Mouse (Mus musculus): ENCODE data around the gene Thbs3.
A peak's percentile ranks its signal among the peaks of the same experiment; 100 is the strongest.
"Not testable (repeated sequence)": the region's sequence is repeated elsewhere in the genome, so short reads cannot be mapped to it uniquely, and the experiment has no call there.

Gene Thbs3

DNA sequence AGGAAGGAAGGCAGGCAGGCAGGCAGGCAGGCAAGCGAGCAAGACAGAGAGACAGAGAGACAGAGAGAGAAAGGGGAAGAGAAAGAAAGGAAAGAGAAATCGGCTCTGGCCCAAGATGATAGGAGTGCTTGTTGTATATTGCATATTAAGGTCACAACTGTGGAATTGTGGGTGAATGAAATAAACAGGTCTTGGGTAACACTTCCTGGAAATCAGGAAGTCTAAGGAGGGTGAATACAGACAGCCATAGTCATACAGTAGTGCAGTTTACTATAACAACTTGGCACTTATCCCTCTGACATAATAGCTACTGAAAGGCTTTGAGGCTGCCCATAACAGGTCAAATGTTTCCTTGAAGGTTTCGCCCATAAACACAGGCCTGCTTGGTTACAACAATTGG is 15.1 kb upstream of the Thbs3 start:
- no peak for DNase-seq

DNA sequence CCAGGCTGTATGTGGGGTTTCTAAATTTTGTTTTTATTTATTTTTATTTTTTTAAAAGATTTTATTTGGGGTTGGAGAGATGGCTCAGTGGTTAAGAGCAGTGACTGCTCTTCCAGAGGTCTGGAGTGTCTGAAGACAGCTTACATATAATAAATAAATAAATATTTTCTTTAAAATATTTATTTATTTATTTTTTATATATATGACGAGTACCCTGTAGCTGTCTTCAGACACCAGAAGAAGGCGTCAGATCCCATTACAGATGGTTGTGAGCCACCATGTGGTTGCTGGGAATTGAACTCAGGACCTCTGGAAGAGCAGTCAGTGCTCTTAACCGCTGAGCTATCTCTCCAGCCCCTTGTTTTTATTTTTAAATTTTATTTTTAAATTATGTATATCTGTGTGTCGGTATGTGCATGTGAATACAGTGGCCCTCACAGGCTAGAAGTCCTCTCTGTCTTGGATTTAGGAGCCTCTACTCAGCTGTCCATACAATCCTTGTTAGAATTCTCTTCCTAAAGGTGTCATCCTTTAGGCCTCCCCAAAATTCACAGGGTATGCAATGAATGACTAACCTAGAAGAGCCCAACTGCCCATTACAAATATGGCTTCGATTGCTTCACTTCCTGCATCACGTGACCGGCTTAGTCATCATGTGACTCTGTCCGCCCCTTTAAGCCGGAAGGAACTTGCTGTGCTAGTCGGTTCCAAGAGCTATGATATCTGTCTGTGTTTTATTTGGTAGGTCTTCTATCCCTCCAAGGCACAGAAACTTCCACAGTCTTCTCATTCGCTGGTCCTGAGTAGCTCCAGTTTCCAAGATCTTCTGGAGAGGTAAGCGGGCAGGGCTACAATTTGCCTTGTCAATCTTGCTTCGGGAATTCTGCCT is 12.5 kb upstream of the Thbs3 start, which contains the start of gene Gba:
Gene Gba (plus strand): TSS at position 676 of the 889 bp plus-strand sequence.
- peak; percentile 82 to 88 for DNase-seq

DNA sequence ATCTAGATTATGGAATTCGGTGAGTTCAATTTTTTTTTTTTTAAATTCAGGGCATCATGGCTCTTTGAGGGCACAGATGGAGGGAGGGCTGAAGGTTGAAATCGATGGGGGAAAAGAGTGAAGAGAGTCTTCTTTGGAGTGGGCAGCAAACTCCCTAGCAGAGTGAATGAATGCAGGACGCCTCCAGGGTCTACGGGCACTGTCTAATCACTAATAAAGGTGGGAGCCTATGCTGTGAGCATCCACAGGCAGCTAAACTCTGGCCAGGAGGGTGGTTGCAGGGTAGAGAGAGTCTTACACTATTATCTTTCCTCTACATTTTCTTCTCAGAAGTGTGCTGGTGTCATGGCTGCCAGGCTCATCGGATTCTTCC is 11.9 kb upstream of the Thbs3 start:
- no peak for DNase-seq

DNA sequence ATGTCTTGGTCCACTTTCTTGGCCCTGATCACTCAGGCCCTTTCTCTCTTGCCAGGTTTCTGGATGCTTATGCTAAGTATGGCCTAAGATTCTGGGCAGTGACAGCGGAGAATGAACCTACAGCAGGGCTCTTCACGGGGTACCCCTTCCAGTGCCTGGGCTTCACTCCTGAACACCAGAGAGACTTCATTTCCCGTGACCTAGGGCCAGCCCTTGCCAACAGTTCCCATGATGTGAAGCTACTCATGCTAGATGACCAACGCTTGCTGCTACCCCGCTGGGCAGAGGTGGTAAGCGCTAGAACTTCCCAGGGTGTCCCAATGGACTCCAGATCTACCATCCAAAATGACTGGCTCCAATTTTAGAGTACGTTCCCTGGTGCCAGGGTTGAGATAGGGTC is 8.9 kb upstream of the Thbs3 start:
- DNase-seq = no peak

DNA sequence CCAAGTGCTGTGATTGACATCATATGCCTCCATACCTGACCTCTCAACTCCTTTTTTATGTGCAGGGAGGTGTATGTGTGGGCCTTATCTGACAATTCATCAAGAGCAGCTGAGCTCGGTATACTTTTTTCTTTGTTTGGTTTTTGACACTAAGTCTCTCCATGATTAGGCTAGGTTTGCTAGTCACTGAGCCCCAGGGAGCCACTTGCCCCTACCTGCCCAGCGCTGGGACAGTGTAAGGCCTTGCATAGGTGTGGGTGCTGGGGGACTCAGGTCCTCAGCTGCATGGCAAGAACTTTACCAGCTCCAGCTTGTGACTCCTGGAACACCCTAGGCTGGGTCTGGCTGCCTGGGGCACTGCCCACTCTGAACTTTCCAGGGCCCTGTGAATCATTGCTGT is 8.3 kb upstream of the Thbs3 start:
- DNase-seq = no peak

DNA sequence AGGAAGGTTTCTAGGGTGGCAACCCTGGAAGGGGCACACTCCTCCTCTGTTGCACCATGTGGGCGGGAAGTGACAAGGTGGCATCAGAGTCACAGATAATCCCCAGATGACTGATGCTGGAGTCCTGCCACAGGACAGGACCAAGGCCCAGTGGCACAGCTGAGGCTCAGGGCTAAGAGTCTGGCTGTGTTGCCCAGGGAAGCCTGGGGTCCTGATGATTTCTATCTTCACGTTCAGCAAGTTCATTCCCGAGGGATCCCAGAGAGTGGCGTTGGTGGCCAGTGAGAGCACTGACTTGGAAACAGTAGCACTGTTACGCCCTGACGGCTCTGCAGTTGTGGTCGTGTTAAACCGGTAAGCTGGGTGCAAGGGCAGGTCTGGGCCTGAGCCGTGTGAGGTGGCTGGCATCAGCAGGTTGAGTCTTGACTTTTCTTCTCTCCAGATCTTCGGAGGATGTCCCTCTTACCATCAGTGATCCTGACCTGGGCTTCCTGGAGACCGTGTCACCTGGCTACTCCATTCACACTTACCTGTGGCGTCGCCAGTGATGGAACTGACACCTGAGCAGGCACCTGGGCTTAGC is 6.8 kb upstream of the Thbs3 start:
- no peak for DNase-seq

DNA sequence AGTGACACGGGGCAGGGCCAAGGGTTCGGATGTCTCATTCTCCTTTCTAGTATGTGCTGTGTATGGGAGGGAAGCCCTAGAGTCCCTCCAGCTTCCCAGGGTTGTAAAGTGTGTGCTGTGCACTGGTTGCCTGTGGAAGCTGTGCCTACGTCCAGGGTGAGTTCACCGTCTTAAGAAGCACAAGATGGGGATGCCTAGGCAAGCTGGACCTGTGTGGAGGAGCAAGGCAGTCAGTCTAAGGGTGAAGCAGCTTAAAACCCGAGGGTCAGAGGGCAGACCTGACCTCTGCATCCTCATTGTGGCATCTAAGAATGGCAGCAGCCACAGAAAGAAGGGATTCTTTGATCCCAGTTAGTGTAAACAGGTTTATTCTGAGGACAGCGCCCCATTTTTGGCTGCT is 6.2 kb upstream of the Thbs3 start:
- DNase-seq = no peak

DNA sequence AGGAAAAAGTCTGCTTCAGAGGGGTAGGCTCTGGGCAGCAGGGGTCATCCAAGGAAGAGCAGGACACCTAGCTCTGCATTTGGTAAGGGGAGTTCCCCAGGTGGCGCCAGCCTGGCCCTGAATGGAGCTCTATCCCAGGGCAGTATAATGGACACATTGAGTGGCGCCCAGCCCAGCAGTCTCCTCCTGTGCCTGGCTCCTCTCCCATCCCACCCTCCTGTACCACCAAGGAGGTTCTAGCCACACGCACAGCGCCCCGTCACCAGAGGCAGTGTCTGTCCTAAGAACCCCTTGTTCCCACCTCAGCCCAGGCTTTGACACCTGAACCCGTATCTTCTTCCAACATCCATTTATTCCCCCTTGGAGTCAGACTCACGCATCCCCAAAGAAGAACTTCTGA is 5.2 kb upstream of the Thbs3 start:
- no peak for DNase-seq

DNA sequence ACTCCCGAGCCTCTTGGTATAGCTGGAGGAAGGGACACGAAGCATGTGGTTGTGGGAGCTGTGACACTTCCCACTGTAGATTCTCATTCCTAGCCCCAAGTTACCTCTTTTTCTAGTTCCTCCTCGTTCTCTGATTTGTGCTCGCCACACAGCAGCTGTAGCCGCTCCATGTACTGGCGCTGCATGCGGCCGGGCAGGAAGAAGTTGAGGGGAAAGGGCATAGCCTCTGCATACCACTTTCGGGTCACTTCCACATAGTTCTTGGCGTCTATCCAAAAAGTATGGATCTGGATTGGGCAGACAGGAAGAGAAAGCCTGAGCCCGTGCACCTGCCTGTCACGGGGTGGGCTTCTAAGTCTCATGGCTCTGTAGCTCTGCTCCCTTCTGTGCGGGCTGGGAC is 4.8 kb upstream of the Thbs3 start:
- DNase-seq = no peak

DNA sequence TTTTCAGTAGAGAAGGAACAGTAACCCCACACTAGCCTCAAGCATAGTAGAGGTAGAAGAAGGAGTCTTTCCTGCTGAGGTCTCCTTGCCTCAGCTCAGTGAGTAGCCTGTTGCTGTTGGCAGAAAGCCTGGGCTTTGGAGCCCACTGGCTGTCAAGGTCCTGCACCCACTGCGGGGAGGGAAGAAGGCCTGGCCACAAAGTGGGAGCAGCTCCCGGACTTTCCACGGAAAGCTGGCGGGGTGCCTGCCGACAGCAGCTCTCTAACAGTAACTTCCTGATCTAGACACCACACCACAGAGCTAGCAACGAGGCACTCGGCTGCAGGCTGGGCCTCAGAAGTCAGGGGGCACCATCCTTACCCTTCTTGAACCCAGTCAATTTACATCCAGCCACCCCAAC is 4.2 kb upstream of the Thbs3 start:
- DNase-seq = peak in 1 of 2 experiments; percentile 41

DNA sequence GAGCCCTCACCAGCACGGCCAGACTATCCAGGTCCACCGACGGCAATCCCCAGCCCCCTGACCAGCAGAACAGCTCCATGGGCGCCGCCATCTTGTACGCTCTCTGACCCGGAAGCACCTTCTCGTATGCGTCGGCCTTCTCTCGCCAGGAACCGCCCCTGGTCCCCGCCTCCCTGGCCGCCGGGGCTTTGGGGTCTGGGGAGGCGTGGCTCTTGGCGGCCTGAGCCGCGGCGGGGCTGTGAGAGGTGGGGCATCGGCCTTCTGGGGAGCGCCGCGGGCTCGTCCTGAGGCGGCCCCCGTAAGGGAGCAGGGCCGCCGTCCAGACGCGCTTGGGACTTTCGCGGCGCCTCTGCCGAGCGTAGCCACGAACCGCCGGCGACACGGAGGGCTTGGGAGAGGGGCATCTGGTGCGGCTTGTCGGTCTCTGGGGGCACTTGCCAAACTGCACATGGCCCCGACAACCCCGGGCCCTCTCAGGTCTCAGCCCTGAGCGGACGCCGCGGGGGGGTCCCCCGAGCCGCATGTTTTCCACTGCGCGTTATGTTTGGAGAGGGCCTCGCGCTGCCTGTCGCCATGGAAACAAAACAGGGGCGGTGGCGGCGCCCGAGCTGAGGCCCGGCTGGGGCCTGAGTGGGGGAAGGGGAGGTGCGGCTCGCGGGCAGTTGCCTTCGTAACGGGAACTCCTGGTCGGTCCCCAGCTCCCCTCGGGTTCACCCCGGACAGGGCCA is 1.0 kb upstream of the Thbs3 start:
- DNase-seq = peak; percentile 90 to 91

DNA sequence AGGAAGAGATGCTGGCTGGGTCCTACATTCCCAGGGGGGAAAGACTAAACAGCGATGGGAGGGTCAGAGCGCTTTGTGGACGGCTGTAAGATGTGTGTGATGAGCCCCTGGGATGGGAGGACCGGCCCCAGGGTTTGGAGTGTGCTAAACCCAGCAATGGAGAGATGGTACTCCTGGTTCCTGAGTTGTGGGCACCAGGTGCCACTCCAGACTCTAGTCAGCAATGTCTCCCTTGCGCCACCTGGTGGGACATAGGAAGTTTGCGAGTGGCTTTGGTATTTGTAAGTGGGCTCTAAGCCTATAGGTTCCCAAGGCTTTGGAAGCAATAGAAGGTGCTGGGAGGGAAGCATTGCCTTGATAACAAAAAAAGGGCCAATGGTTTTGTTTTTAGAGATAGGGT is 873 bp downstream of the Thbs3 start:
- DNase-seq = peak; percentile 74 to 88

DNA sequence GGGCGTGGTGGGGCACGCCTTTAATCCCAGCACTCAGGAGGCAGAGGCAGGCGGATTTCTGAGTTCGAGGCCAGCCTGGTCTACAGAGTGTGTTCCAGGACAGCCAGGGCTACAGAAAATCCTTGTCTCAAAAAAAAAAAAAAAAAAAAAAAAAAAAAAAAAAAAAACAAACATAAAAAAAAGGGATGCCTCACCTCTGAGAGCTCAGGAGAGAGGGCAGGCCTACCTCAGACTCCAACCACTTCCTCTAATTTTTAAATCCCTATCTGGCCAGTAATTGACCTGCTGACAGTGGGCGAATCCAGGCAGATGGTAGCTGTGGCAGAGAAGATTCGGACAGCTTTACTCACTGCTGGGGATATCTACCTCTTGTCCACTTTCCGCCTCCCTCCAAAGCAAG is 1.4 kb downstream of the Thbs3 start:
- DNase-seq = not testable (repeated sequence)

DNA sequence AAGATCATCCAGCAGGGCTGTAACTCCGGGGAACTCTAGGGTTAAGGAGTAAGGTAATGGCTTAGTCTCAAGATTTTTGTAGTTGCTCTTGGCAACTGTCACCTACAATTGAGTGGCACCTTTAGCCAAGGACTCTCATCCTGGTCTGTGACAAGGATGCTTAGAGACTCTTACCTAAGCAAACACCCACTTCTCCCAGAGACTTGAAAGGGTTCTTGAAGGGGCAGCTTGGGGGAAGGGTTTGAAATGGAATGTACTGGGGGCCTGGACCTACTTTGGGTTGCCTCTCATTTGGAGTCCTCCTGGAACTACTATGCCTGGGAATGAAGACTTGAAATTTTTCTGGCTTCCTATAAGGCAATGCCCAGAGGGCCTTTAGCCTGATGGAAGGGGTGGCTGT is 3.3 kb downstream of the Thbs3 start:
- DNase-seq = no peak

DNA sequence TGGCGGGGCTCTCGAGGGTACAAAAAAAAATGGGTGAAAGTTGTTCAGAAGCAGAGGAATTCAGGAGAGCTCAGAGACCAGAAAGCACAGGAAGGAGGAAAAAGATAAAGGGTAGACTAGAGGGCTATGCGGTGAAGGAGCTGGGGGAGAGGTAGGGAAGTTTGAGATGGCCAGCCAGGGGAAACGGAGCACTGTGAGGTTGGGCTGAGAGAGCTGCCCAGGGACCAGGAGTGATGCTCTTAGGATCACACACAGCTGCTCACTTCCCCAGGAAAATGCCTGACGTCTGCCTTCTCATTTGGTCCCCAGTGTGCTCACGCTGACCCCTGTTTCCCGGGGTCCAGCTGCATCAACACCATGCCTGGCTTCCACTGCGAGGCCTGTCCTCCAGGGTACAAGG is 4.6 kb downstream of the Thbs3 start:
- DNase-seq = no peak

DNA sequence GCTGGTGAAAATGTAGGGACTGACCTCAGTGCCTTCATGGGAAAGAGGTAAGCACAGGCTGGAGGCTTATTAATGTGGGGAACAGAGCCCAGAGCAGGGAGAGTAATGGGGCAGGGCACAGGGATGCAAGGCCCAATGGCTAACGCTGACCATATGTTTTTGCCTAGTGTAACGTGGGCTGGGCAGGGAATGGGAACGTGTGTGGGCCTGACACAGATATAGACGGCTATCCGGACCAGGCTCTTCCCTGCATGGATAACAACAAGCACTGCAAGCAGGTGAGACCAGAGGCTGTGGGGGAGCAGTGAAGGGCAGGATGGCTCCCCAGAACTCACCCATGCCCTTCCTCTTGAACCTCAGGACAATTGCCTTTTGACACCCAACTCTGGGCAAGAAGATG is 6.2 kb downstream of the Thbs3 start:
- DNase-seq = no peak

DNA sequence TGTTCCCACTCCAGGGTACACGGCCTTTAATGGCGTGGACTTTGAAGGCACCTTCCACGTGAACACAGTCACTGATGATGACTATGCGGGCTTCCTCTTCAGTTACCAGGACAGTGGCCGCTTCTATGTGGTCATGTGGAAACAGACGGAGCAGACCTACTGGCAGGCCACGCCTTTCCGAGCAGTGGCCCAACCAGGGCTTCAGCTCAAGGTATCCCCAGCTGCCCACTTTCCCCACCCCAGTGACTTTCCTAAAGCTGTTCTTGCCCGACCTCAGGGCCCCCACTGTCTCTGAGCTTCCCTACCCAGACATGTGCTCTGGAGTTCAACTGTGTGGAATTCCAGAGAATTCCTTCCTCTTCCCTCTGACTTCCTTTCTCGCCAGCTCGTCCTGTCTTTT is 9.8 kb downstream of the Thbs3 start:
- no peak for DNase-seq

DNA sequence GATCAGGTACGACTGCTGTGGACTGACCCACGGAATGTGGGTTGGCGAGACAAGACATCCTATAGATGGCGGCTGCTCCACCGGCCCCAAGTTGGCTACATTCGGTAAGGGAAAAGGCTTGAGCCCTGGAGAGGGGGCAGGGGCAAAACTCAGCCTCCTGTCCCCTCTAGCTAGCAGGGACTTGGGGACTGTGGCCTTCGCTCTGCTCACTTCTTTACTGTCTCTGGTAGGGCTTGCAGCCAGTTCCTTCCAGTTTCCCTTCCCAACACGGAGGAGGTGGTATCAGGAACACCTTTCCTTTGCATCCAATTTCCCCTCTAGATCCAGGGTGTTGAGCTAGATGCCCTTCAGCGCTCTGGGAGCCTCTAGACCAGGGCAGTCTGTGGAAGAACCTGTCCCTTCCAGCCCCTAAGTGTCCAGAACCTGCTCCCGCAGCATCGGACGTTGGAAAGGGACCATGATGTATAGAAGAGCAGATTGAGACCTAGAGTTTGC is 10.4 kb downstream of the Thbs3 start:
- no peak for DNase-seq

DNA sequence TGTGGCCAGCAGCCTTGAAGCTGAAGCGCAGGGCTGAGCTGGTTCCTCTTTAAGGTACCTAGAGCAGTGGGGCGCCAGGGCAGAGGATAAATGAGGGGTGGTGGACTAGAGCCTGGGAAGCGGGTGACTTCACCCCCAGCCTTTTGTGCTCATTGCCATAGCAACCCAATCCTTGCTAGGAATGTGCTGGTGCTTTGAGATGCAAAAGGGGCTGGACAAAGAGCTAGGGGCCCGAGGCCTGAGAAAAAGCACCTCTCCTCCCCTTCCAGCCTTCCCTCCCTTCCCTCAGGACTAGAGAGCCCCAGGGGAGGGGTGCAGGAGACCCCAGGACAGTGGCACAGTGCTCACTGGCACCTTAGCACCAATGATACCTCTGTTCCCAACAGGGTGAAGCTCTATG is 10.9 kb downstream of the Thbs3 start:
- no peak for DNase-seq

DNA sequence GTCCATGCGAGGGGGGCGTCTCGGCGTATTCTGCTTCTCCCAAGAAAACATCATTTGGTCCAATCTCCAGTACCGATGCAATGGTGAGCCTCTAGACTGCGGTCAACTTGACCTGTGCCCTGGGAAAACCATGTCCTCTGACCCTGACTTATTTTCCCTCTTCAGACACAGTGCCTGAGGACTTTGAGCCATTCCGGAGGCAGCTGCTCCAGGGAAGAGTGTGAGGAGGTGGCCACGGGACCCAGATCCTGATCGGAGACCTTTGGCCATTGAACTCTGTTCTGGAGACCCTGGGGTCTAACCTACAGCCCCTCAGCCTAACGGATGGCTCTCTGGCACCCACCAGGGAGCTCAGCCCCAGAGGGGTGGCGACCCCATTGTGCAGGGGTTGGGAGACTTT is 11.4 kb downstream of the Thbs3 start:
- no peak for DNase-seq

DNA sequence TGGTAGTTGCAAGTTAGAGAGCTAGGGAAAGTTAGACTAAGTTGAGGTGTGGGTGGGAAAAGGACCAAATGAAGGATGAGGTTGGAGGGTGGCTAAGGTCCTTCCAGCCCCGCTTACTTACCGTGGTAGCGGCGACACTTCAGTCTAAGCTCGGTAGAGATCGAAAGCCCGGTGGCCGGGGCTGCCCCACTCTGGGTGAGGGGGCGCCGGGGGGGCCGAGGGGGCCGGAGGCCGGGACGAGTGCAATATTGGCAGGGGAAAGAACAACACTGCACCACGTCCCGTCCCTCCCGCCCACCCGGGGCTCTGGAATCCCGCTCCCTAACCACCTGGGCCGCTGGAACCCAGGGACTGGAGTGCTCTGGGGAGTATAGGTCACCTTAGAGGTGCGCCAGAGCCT is 11.9 kb downstream of the Thbs3 start, which contains the start of gene Mtx1:
Gene Mtx1 (minus strand): TSS at position 189 of the 400 bp plus-strand sequence.
- DNase-seq = no peak

DNA sequence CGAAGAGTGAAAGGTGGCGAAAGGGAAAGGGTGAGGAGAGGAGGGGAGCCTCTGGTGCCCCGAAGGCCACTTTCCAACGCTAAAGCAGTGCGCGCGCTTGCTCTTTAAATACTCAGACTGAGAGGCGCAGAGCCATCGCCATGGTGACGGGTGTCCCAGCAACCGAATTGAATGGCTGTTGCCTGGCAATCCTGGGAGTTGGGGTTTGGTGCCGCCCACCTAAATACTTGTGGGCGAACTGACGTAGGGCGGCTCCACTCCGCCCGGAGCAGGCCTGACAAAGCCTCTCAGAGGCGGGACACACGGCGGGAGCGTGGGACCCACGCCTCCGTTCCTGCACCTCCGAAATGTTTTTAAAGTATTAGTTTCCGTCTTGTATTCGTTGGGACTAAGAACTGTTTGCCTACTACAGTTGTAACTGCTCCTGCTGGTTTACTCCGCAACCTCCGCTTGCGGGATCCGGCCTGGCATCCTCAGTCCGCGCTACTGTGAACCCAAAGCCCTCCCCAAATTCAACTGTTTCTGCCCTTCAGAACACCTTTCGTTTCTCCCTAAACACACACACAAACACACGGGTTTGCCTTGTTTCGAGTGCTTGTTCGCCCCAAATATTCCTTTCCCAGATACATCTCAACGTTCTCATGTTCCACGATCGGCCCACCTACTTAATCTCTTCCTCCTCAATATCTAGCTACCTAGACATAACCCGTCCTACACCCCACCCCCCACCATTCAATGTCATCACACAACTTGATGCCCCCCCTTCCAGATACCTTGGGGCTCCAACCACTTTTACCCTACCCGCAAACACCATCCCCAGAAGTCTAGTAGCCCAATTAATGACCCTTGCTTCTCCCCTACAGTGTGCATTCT is 12.6 kb downstream of the Thbs3 start:
- DNase-seq = peak; percentile 87

DNA sequence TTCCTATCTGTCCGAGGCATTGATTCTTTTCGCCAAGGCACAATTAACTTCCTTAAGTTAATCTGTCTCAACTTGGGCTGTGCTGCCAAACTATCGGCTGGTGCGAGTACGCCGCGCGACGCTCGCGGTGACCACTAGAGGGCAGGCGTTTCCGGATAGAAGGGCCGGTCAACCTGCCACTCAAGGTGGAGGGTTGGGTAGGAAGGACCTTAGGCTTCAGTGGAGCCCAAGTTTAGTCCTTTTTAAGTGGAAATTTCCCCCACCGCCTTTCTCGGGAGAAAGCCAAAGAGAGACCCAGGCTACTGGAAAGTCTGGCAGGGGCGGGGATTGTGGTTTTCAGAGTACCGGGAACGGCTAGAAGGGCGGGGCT is 13.2 kb downstream of the Thbs3 start:
- DNase-seq = peak; percentile 87 to 94
